In genomic region chr7:116198407-116198806, GRCm38 (mm10) we compare ENCODE assay signal across 8 mouse cellular contexts.
A peak's percentile ranks its signal among the peaks of the same experiment; 100 is the strongest.
DNase-seq lines count a peak whose midpoint lies in the region; ATAC-seq and TF ChIP-seq lines count a peak whose summit lies in the region.

No protein-coding gene starts in this region.

- ATAC-seq in heart, embryonic 12.5 days (ENCODE audit: insufficient number of reproducible peaks, low FRiP score): peak; percentile 60; the same call in 1 of the 2 replicates
- ATAC-seq in limb, embryonic 14.5 days (ENCODE audit: low FRiP score, low read depth): peak; percentile 46; the same call in 1 of the 2 replicates
- ATAC-seq in monocyte, adult 5-6 weeks (replicated peaks; ENCODE audit: insufficient number of reproducible peaks, low FRiP score, low TSS enrichment, poor library complexity, severe bottlenecking): no peak

- no peak overlapping the region for H3K9ac ChIP-seq in ES-Bruce4 (ENCODE audit: low read depth, poor library complexity, severe bottlenecking)
- peak overlapping the region; percentile 45 for H3K9ac ChIP-seq in heart, embryonic 12.5 days
- no peak overlapping the region for H3K9ac ChIP-seq in limb, embryonic 14.5 days (ENCODE audit: low read depth, low read length, severe bottlenecking)

- no peak for TF ChIP-seq EP300 in ES-Bruce4 (IDR thresholded peaks at IDR 0.05; ENCODE audit: insufficient read depth, low read depth, low read length)

- peak overlapping the region; percentile 62 for H3K4me2 ChIP-seq in heart, embryonic 12.5 days
- H3K4me2 ChIP-seq in limb, embryonic 14.5 days (replicated peaks; ENCODE audit: low read depth, low read length, severe bottlenecking): peak overlapping the region; percentile 10; the same call in 1 of the 2 replicates

- no peaks in the 10 kb centered on the region for H3K27me3 ChIP-seq in ES-Bruce4 (ENCODE audit: control insufficient read depth, insufficient read depth, low read length, poor library complexity, severe bottlenecking)
- no peaks in the 10 kb centered on the region for H3K27me3 ChIP-seq in heart, embryonic 12.5 days (replicated peaks)
- H3K27me3 ChIP-seq in limb, embryonic 14.5 days (ENCODE audit: control insufficient read depth, insufficient read depth, low read length): no peaks in the 10 kb centered on the region

- peak overlapping the region; percentile 9; the same call in 1 of the 2 replicates for H3K27ac ChIP-seq in ES-Bruce4 (ENCODE audit: insufficient read depth, low read length)
- peak overlapping the region; percentile 84 for H3K27ac ChIP-seq in heart, embryonic 12.5 days (ENCODE audit: poor library complexity, severe bottlenecking)
- no peak overlapping the region for H3K27ac ChIP-seq in limb, embryonic 14.5 days (replicated peaks; ENCODE audit: low read depth, low read length)

- TF ChIP-seq CTCF in ES-Bruce4 (IDR thresholded peaks at IDR 0.05; ENCODE audit: low read depth, low read length): no peak

- 2% methylated on average over 7 of the region's 7 CpGs for WGBS in heart, embryonic 12.5 days
- WGBS in limb, embryonic 14.5 days: 12% methylated on average over 7 of the region's 7 CpGs

- peaks cover 11% of the 10 kb centered on the region for H3K4me1 ChIP-seq in ES-Bruce4 (ENCODE audit: control insufficient read depth, insufficient read depth, low read length)
- peaks cover 93% of the 10 kb centered on the region for H3K4me1 ChIP-seq in heart, embryonic 12.5 days (replicated peaks)
- peaks cover 5% of the 10 kb centered on the region; the same call in 1 of the 2 replicates for H3K4me1 ChIP-seq in limb, embryonic 14.5 days (ENCODE audit: control insufficient read depth, insufficient read depth, low read length)

- H3K9me3 ChIP-seq in ES-Bruce4 (replicated peaks; ENCODE audit: control insufficient read depth, insufficient read depth, low read length, poor library complexity, severe bottlenecking): no peaks in the 10 kb centered on the region
- H3K9me3 ChIP-seq in heart, embryonic 12.5 days (replicated peaks): no peaks in the 10 kb centered on the region
- H3K9me3 ChIP-seq in limb, embryonic 14.5 days (ENCODE audit: control insufficient read depth, low read length): no peaks in the 10 kb centered on the region

- peak; percentile 40 for DNase-seq in adrenal gland, postnatal 14 days
- no peak for DNase-seq in adrenal gland, adult 18-20 months (ENCODE audit: low spot score in 2 of 2)
- DNase-seq in limb, embryonic 14.5 days (ENCODE audit: low spot score): no peak
- DNase-seq in layer of hippocampus, postnatal 14 days (ENCODE audit: low spot score in 2 of 2): no peak
- no peak for DNase-seq in retina, embryonic 14.5 days (ENCODE audit: low spot score)

- H3K36me3 ChIP-seq in ES-Bruce4 (ENCODE audit: control insufficient read depth, insufficient read depth, low read length, poor library complexity, severe bottlenecking): no peaks in the 10 kb centered on the region
- H3K36me3 ChIP-seq in heart, embryonic 12.5 days: no peaks in the 10 kb centered on the region
- H3K36me3 ChIP-seq in limb, embryonic 14.5 days (ENCODE audit: control insufficient read depth, insufficient read depth, low read length): no peaks in the 10 kb centered on the region

- no peak overlapping the region for H3K4me3 ChIP-seq in ES-Bruce4 (ENCODE audit: low read depth, low read length)
- H3K4me3 ChIP-seq in heart, embryonic 12.5 days: peak overlapping the region; percentile 39
- H3K4me3 ChIP-seq in limb, embryonic 14.5 days (replicated peaks; ENCODE audit: low read length): no peak overlapping the region

- no peak for TF ChIP-seq POLR2A in ES-Bruce4 (IDR thresholded peaks at IDR 0.05; ENCODE audit: insufficient read depth, low read length)
- no peak for TF ChIP-seq POLR2A in limb, embryonic 14.5 days (IDR thresholded peaks at IDR 0.05; ENCODE audit: borderline replicate concordance, extremely low read depth, insufficient read depth, insufficient read length)
